ENCODE assay signal across 16 mouse cellular contexts in genomic region chr9:34975245-34975644, GRCm38 (mm10).
"Had no signal": no experiment of that assay in that cellular context is flagged by ENCODE, and none has a peak within 500 bp of the region (broad histone marks: within the 10 kb centered on the region; RNA-seq: fewer than 3 reads in every experiment).

No protein-coding gene starts in this region.

- H3K9me3 ChIP-seq: liver, embryonic 15.5 days; neural tube, embryonic 12.5 days had no signal

- H3K9ac ChIP-seq: limb, embryonic 12.5 days; liver, embryonic 15.5 days; midbrain, embryonic 13.5 days; neural tube, embryonic 12.5 days had no signal

- H3K27me3 ChIP-seq: liver, embryonic 15.5 days; midbrain, embryonic 13.5 days; neural tube, embryonic 12.5 days had no signal

- H3K27ac ChIP-seq: kidney, postnatal 0 days; limb, embryonic 12.5 days; liver, embryonic 15.5 days; midbrain, embryonic 13.5 days; neural tube, embryonic 12.5 days had no signal

- H3K4me3 ChIP-seq: limb, embryonic 12.5 days; liver, embryonic 15.5 days; midbrain, embryonic 13.5 days; myocyte; neural tube, embryonic 12.5 days had no signal

- DNase-seq: kidney, postnatal 36 days; layer of hippocampus, adult 9-11 months; layer of hippocampus, postnatal 36 days; lung, adult 2 months; lung, postnatal 36 days; right cerebral cortex, postnatal 4 days; spleen, adult 18-20 months; thymus, adult 2 months; thymus, postnatal 25 days had no signal

- H3K36me3 ChIP-seq: liver, embryonic 15.5 days; midbrain, embryonic 13.5 days; neural tube, embryonic 12.5 days had no signal

- H3K4me1 ChIP-seq: liver, embryonic 15.5 days; neural tube, embryonic 12.5 days had no signal

- ATAC-seq: lung, postnatal 0 days; midbrain, embryonic 13.5 days had no signal

- H3K4me2 ChIP-seq: limb, embryonic 12.5 days; liver, embryonic 15.5 days; midbrain, embryonic 13.5 days; neural tube, embryonic 12.5 days had no signal
